Mouse (Mus musculus): ENCODE data around the gene Nlrp9c. TPM values are rescaled to one million over a fixed set of nuclear protein-coding genes. Genes with fewer than 3 reads are reported as not detected.

Gene Nlrp9c
- polyA plus RNA-seq, 1 experiment = not detected

Other genes starting within 250 kb of the Nlrp9c start
- gene Cyp2b9, start 230.3 kb downstream of the Nlrp9c start, polyA plus RNA-seq (2012; ENCODE audit: insufficient read depth, low replicate concordance) = not detected in 2 replicates
- gene Vmn1r184, start 143.4 kb downstream of the Nlrp9c start, polyA plus RNA-seq (2012; ENCODE audit: insufficient read depth, low replicate concordance) = not detected in 2 replicates
- not detected in 2 replicates for gene Cyp2a4, start 96.5 kb downstream of the Nlrp9c start, polyA plus RNA-seq (2012; ENCODE audit: insufficient read depth, low replicate concordance)
- not detected in 2 replicates for gene Nlrp4a, start 31.4 kb upstream of the Nlrp9c start, polyA plus RNA-seq (2012; ENCODE audit: insufficient read depth, low replicate concordance)
- gene Nlrp9a, start 131.3 kb upstream of the Nlrp9c start, polyA plus RNA-seq (2012; ENCODE audit: insufficient read depth, low replicate concordance) = not detected in 2 replicates
- not detected in 2 replicates for gene Vmn1r185, start 214.8 kb upstream of the Nlrp9c start, polyA plus RNA-seq (2012; ENCODE audit: insufficient read depth, low replicate concordance)

Data from megakaryocyte, embryonic 14.5 days (primary cell).